Comparison of ENCODE assay signal across 24 mouse cellular contexts in genomic region chr1:185675674-185676420, GRCm38 (mm10).
"Had no signal": no experiment of that assay in that cellular context is flagged by ENCODE, and none has a peak within 500 bp of the region (broad histone marks: within the 10 kb centered on the region; RNA-seq: fewer than 3 reads in every experiment).

No protein-coding gene starts in this region.

- H3K27me3 ChIP-seq: heart, embryonic 12.5 days; hindbrain, embryonic 12.5 days; intestine, embryonic 15.5 days had no signal

- H3K9ac ChIP-seq: heart, embryonic 12.5 days; hindbrain, embryonic 12.5 days; hindbrain, embryonic 14.5 days; intestine, embryonic 15.5 days; limb, embryonic 13.5 days had no signal

- H3K4me2 ChIP-seq: heart, embryonic 12.5 days; hindbrain, embryonic 12.5 days; hindbrain, embryonic 14.5 days; intestine, embryonic 15.5 days; limb, embryonic 13.5 days had no signal

- H3K27ac ChIP-seq: gastrocnemius, adult 2 months; heart, adult 2 months; heart, embryonic 10.5 days; hindbrain, embryonic 10.5 days; hindbrain, embryonic 12.5 days; hindbrain, embryonic 14.5 days; intestine, embryonic 15.5 days; layer of hippocampus, adult 2 months; left cerebral cortex, adult 2 months; limb, embryonic 13.5 days had no signal

- H3K36me3 ChIP-seq: heart, embryonic 10.5 days; heart, embryonic 12.5 days; hindbrain, embryonic 10.5 days; hindbrain, embryonic 12.5 days; intestine, embryonic 15.5 days; limb, embryonic 13.5 days had no signal

- ATAC-seq: forebrain, embryonic 16.5 days; hindbrain, embryonic 16.5 days; inflammation-experienced regulatory T-cells, adult 6 months; intestine, embryonic 15.5 days; intestine, postnatal 0 days had no signal

- H3K4me1 ChIP-seq: heart, embryonic 12.5 days; intestine, embryonic 15.5 days had no signal

- H3K9me3 ChIP-seq: heart, embryonic 10.5 days; heart, embryonic 12.5 days; hindbrain, embryonic 10.5 days; hindbrain, embryonic 12.5 days; intestine, embryonic 15.5 days; limb, embryonic 13.5 days had no signal

- DNase-seq: gastrocnemius, adult 2 months; gastrocnemius, postnatal 10 days; gastrocnemius, postnatal 25 days; heart, adult 2 months; heart, postnatal 10 days; heart, postnatal 4 days; kidney, adult 18-20 months; kidney, adult 8-10 months; kidney, postnatal 10 days; kidney, postnatal 25 days; kidney, postnatal 4 days had no signal

- H3K4me3 ChIP-seq: gastrocnemius, adult 2 months; heart, adult 2 months; heart, embryonic 10.5 days; heart, embryonic 12.5 days; hindbrain, embryonic 10.5 days; hindbrain, embryonic 12.5 days; intestine, embryonic 15.5 days; layer of hippocampus, adult 2 months; left cerebral cortex, adult 2 months; limb, embryonic 13.5 days had no signal
